Mouse (Mus musculus): ENCODE data around the gene Kif27.
A peak's percentile ranks its signal among the peaks of the same experiment; 100 is the strongest.

Kif27 gene

DNA sequence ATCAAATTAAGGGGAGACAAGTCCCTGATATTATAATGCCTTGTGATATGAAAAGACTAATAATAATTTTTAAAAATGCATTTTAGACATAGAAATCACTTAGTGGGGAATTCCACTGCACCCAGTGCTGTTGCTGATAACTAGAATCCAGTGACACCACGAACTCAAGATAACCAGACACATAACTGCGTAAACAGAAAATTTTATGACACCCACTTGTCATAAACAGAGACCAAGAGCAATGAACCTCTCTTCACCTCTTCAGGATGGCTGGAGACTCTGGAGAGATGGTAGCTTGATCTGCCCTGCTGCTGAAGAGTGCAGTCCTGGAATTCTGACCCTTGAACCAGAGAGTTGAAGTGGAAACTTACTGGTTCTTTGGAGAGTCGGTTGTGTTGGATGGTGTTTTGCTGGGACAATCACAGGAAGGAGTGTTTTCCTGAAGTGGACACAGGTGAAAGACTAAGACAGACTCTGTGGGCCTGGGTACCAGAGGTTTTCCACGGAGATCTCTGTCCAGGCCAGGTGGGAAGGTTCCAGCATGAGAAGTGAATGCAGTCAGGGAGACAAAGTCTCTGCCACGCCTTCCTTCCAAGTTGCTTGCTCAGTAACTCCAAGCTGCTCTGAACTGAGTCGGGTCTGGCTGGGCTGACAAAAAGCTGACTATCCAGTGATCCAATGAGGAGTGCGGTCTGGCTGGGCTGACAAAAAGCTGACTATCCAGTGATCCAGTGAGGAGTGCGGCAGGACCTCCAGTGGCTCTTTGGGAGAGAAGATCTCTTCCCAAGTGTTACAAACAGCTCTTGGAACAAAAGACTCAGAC is 5.6 kb upstream of the Kif27 start:
- peak; percentile 33 for DNase-seq

DNA sequence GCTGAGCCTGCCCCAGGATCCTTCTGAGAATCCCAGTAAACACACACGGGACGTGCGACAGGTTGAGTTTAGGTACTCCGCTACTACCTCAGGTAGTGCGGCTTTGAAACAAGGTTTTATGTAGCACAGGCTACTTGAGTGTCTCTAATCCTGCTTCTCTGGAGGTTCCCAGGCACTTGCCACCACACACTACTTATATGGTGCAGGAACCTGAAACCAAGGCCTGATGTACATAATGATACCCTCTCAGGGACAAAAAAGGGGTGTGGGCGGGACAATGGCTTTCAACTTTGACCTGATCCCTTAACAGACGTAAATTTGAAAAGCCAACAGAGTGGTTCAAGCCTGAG is 357 bp upstream of the Kif27 start:
- no peak for DNase-seq

DNA sequence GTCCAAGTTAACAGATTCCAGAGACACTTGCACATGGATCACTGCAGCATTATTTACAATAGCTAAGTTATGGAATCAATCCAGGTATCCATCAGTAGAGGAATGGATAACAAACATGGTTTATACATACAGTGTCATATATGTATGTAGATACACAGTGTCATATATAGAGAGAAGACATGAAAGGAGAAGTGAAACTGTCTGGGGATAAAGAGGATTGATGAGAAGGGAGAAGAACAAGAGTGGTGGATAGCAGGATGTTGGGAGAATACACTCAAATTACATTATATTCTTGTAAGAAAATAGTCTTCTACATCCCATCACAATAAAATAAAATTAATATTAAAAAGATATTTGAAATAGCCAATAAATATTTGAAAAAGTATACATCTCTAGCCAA is 5.9 kb downstream of the Kif27 start:
- DNase-seq, result no peak

DNA sequence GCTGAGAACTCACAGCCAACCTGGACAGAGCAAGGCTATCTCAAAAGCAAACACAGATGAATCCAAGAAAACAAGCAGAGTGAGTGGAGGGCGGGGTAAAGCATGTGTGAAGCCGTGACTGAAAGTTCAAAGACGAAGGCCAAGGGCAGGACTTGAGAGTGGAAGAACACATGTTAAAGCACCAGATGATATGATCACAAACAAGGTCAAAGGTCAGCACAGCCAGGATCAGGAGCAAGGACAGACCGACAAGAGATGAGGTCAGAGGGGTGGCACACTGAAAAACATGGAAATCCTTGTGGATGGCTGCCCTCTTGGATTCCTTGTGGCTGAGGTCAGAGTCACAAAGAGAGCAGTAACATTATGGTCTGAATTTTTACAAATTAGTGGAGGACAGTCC is 8.3 kb downstream of the Kif27 start:
- DNase-seq, result no peak

DNA sequence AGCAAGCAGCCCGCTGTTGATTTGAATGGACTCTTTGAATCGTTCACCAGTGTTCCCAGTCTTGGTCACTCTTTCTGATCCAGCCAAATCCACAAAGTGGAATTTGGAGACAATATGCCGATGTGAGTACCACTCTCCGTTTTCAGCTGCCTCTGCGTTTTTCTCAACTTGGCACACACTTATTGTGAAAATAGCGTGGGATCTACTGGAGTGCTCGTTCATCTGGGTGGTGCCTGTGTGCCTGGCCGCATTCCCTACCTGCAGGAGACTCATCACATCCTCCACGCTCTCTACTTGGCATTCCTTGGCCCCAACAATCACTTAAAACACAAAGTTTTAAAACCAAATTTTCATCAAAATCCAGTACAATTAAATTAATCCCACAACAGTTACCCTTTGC is 14.4 kb downstream of the Kif27 start:
- no peak for DNase-seq

DNA sequence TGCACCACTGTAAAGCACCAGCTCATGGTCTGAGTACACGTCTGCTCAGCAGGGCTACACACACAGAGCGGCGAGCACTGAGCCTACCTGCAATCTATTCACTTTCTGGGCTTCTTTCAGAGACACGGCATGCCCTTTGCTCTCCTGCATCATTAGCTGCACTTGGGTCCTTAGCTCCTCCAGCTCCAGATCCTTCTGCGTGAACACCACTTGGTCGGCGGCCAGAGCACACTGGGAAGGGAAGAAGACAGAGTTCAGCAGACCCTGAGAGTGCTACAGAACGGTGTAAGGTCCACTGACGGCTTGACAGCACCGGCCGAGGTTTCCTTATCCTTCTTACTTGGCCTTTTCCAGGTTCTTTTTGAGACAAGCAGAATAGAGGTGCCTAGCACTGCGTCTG is 21.5 kb downstream of the Kif27 start:
- DNase-seq, result peak; percentile 63

DNA sequence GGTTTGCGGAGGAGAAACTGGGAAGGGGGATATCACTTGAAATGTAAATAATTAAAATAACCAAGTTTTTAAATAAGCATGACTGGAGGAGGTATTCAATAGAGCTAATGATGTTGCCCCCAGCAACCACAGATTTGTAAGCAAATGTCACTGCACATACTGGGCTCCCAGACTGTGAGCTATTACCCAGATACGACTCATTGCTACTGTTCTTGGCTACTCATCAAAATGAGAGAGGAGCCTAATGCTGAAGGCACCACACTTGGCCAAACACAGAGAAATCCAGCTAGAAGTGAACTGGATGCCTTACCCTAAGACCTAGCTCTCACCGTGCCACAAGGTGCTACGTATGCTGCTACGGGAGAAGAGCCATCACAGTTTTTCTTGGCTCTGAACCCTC is 24.8 kb downstream of the Kif27 start:
- no peak for DNase-seq

DNA sequence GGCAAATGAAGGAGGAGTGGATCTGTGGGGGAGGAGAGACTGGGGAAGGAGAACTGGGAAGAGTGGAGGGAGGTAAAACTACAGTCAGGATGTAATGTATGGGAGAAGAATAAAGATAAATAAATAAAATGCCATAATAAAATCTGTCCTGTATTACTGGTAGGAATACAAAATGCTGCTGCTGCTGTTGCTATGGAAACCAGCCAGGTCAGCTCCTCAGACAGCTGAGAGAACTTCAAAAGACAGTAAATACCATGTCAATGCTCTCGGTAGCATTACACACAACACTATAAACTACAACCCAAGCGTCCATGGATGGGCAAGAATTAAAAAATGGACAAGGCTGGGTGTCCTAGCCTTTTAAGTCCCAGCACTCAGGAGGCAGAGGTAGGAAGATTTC is 41.2 kb downstream of the Kif27 start:
- DNase-seq, result no peak

DNA sequence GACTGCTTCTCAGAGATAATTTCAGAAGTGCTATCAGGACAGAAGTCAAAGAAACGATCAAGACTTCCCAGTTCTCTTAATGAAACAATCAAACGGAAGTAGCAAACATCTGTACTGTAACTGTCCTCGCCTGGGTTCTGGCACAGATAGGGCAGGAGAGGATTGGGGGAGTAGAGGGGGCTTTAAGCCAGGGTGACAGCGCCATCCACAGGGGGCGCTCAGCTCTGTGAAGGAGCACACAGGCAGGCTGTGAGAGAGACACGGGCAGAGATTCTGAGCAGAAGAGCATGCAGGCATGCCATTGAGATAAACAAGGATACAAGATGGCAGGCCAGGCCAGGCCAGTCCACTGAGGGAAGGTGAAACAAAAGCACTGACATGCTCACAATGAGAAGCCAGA is 43.9 kb downstream of the Kif27 start:
- DNase-seq, result no peak

DNA sequence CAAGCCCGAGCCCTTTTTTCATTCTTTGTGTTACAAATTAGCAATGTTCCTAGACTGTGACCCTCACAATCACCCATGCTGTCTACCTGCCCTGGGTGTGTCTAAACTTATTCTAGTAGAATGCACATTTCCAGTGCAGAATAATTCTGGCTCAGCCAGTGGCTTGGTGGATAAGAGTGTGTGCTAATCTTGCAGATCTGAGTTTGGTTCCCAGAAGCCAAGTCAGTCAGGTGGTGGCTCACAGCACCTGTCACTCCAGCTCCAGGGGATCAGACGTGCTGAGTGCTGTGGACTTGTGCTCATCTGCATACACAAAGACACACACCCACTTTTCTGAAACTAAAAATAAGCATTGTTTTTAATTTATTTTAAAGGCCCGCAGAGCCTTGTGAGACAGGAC is 45.2 kb downstream of the Kif27 start:
- DNase-seq, result no peak

DNA sequence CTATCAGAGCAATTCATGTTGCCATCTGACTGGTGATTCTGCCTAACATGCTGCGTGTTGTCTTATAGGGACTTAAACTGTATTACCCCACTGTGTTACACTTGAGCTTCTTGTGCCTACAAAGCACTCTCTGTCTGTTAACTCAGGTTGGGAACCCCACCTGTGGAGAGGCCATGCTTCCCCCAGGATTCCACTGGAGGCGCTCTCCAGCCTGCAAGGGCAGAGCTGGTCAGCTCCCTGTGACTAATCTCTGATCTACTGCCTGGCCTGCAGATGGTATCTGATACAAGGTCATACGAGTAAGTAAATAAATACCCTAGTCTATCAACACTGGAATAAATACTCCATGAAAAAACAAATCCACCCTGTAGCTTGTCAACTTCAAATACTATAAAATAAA is 47.6 kb downstream of the Kif27 start:
- DNase-seq, result no peak

DNA sequence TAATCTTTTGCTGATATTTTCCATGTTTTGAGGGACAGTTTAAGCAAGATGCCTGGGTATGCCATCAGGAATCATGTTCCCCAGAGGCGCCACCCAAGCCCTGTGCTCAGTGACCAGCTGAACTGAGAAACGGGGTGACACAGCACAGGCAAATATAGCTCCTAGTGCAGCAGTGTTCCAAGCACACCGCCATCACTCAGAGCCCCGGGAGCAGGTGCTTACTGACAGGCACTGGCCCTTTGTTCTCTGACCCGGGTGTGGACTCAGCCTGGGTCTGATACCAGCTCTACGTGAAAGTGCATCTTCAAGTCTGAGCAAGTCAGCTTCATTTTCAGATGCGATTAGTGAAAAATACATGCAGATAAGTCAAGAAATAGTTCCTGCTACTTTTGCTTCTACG is 49.4 kb downstream of the Kif27 start:
- no peak for DNase-seq

DNA sequence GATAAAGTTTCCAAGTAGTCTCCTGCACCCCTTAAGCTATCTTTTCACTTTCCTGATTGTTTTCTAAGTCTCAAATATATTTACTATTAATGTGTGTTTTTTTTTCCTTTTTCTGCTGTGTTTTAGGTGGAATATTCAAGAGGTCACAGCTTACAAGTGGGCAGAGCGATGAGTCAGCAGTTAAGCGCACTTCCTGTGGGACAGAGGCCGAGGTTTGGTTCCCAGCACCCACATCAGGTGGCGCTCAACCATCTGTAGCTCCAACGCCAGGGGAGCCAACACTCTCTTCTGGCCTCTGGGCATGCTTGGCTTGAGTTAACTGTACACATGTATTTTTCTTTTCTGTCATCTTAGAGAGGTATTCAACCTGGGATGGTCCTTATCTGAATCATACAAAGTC is 51.5 kb downstream of the Kif27 start:
- DNase-seq, result no peak

DNA sequence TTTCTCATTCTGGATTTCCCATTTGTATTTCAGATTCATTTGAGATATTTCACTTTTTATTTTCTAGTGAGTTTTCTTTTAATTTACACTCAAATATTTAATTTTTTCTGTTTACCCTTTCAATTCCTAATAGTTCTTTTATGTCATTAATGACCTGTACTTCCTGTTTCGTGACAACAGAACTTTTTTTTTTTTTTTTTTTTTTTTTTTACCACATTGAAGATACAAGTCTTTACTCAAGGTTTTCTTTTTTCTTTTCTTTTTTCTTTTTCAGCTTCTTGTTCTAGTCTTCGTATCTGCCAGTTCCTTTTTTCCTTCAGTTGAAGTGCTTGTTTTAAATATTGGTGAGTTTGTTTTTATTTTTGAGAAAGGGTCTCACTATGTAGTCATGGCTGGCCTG is 53.7 kb downstream of the Kif27 start:
- DNase-seq, result no peak

DNA sequence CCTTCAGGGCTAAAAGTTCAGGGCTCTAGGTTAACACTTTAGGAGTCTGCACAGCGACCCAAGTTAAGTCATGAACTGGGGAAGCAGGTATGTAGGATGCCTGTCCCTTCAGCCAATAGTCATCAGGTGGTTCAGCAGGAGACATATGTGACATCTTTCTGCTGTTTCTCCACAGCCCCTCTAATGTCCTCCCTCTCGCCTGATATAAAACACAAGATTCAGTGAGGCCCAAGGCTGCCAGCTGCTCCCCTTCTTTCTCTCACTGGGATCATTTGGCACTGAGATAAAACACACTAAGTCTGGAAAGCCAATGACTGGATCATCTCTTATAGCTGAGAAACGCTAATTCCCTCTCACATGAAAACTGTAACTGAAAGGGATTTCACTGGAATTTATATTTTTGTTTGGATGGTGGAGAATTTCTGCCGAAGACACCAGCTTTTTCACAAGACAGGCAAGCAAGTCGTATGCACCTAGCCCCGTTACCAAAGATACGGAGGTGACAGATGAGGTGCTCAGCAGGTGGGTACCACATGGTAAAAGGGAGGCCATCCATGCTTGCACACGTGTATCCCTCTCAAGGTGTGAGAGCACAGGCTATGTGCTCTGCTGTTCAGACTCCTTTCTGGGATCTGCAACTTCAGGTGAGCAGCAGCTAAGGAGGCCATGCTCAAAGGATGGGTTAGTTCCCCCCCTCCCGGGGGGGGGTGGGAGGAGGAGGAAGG is 56.3 kb downstream of the Kif27 start:
- DNase-seq, result no peak

DNA sequence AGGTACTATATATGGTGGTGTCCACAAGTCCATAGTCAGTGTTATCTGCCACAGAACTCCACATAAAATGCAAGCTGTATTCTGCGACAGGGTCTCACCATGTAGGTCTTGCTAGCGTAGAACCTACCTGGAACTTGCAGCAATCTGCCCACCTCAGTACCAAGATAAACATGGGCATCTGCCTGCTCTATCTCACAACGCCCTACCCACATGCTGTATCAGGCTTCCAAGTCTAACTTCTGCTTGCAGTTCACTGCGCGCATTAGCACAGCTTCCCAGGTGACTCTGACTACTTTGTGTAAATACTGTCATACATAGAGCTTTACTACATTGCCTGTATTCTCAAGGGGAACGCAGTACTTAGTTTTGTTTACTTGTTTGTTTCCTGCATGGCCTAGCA is 57.0 kb downstream of the Kif27 start:
- DNase-seq, result no peak

DNA sequence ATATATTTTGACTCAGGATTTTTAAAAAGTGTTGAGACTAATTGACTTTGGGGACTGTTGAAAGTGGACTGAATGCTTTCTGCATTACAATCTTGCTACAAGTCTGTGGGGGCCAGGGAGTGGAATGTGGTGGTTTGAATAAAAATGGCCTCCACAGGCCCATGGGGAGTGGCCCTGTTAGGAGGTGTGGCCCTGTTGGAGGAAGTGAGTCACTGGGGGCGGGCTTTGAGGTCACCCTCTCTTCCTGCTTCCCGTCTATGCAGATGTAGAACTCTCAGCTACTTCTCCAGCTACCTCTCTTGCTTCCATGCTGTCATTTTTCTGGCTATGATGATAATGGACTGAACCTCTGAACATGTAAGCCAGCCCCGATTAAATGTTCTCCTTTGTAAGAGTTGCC is 60.2 kb downstream of the Kif27 start:
- DNase-seq, result no peak

DNA sequence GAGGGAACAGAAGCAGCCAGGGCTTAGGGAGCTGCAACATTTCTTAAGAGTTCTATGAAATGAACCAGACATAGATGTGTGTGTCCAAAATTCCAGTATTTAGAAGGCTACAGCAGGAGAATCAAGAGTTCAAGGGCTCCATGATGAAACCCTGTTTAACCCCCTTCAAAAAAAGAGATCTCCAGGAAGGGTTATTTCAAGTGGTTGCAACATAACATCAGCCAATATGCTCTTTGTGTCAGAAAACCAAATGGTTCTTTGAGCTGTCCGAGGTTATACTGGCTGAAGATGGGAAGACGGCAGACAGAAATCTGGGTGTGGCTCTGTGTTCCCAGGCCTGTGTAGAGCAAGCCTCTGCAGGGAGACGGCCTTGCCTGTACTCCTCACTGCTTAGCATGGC is 63.3 kb downstream of the Kif27 start:
- DNase-seq, result no peak

DNA sequence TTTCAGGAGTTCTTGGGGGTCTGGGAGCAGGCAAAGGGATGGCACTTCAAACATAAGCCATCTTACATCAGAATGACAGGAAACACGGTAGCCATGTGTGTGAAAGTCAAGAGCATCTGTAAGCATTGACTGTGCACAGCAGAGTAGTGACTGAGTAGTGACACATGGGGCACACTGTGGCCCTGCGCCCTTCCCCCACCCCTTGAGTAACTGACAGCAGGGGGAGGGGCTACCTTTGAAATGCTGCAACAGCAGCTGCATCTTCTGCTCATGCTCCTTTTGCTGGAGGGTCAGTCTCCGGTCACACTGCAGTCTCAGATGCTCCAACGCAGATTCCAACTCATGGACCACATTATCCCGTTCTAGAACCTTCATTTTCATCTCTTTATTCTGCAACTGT is 66.1 kb downstream of the Kif27 start:
- DNase-seq, result no peak

DNA sequence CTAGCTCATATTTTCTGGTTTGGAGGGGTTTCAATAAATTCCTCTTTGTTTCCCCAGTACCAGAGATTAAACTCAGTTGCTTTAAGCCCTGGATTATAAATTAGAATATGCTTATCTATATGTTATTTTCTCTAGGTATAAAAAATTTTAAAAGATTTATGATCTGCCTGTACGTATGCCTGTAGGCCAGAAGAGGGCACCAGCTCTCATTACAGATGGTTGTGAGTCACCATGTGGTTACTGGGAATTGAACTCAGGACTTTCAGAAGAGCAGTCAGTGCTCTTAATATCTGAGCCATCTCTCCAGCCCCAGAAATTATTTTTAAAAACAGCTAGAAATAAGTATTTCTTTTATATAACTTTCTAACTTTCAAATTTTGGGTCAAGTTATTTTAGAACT is 69.6 kb downstream of the Kif27 start:
- no peak for DNase-seq

DNA sequence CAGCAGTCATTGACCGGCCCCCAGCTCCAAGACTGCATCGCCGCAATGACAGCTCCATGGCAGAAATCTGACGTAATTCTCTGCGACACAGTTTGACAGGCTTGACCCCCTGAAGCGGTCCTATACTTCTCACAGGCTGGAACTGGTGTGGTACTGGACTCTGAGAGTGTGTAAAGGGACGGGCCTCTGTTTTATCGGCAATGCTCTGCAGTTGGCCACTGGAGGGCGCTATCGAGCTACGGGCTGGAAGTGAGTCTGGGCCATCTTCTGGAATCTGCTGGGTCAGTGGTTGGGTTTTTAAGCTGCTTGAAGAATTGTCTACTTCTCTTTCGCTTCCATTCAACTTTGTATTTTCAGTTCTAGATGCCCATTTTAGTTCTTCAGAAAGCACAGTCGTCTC is 71.1 kb downstream of the Kif27 start:
- DNase-seq, result peak; percentile 73

DNA sequence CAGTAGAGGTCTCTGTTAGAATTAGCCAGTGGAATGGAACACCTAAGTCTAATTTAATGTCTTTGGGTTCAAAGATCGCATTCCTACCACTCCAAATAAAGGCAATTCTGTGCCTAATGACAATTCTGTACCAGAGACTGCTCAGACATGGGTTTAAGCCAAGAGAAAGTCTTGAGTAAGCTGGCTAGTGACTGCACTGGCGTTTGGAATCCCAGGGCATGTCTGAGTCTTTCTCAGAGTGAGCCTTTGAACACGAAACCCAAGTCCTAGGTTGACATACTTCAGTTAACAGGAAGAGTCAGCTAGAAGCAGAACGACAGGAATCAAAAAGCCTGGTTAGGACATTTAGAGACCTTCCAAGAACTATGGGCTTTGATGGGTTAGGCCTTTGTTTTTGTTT is 75.5 kb downstream of the Kif27 start:
- no peak for DNase-seq

DNA sequence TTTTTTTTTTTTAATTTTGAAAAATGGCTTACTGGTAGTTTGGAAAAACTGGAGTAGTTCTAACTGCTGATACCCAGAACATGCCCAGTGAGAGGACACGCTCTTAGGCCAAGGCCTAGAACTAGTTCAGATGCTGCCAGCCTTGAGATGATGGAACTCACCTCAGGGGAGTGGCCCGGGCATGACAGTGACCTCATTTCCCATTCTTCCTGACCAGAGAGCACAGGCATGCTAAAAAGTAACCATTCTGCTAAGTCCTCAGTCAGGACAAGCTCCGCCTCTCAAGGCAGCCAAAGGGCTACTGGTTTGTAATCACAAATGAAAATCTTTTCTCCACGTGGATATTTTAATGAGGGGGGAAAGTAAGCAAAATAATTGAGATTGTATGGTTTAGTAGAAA is 77.0 kb downstream of the Kif27 start:
- no peak for DNase-seq

DNA sequence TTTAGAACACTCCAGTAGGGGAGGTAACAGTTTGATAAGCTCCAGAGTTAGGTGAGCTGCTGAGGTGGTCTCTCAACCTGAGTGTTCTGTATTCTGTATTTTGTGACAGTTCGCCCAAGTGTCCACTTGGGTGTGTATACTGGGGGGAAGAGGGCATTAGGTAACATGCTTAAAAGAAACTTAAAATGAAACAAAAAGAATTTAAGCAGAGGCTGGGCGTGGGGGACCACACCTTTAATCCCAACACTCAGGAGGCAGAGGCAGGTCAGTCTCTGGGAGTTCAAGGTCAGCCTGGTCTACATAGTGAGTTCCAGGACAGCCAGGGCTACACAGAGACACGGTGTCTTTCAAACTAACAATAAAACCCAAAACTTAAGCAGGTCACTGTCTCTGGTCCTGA is 78.4 kb downstream of the Kif27 start:
- DNase-seq, result no peak

DNA sequence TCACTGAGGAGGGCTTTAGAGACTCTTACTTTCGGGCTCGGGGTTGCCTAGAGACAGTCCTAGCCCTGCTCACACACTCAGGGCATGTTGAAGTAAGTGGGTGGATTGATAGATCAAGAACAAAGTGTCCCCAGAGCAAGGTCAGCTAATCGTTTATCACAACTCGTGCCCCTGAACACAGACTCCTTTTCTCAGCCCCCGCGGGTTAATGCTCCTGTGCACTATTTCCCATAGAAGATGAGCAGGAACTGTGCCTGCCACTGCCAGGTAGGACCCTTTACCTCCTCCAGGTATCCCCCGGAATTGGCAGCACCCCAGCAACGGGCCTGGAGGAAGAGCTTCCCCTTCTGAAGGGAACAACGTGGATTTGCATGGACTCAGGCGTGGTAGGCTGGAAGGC is 82.7 kb downstream of the Kif27 start:
- DNase-seq, result no peak

All from kidney, adult 18-20 months (tissue).